Mouse (Mus musculus): Measurements from ENCODE around the gene Fam168a. TPM values are rescaled to one million over a fixed set of nuclear protein-coding genes. Genes with fewer than 3 reads are reported as not detected.
A peak's percentile ranks its signal among the peaks of the same experiment; 100 is the strongest.

Fam168a gene
- polyA plus RNA-seq, 1 experiment from 2014 or later: 102 TPM

GRCm38 (mm10) chr7:100786078-100786477, 79.6 kb downstream of the Fam168a start:
- no peak overlapping the region for H3K27ac ChIP-seq (ENCODE audit: low read depth, low read length)
- no peak overlapping the region for H3K4me2 ChIP-seq (ENCODE audit: low read length)
- H3K4me1 ChIP-seq (ENCODE audit: control insufficient read depth, insufficient read depth, low read depth, low read length): no peaks in the 10 kb centered on the region
- H3K27me3 ChIP-seq (replicated peaks; ENCODE audit: control insufficient read depth, insufficient read depth, low read length): no peaks in the 10 kb centered on the region
- no peak overlapping the region for H3K4me3 ChIP-seq (ENCODE audit: low read length)
- H3K9me3 ChIP-seq (ENCODE audit: control insufficient read depth, low read length): no peaks in the 10 kb centered on the region
- no peak overlapping the region for H3K9ac ChIP-seq (ENCODE audit: low read depth, low read length)
- WGBS: 67% methylated on average over 1 of the region's 1 CpGs
- ATAC-seq: no peak
- no peaks in the 10 kb centered on the region for H3K36me3 ChIP-seq (ENCODE audit: control insufficient read depth, insufficient read depth, low read length)

- Histone ChIP-seq H3K9ac (ENCODE audit: low read depth, low read length) (no peak overlapping the region), H3K27ac (ENCODE audit: low read depth, low read length) (no peak overlapping the region), H3K4me2 (ENCODE audit: low read length) (no peak overlapping the region), H3K36me3 (ENCODE audit: control insufficient read depth, insufficient read depth, low read length) (no peaks in the 10 kb centered on the region), H3K4me1 (ENCODE audit: control insufficient read depth, insufficient read depth, low read depth, low read length) (no peaks in the 10 kb centered on the region), H3K27me3 (replicated peaks; ENCODE audit: control insufficient read depth, insufficient read depth, low read length) (no peaks in the 10 kb centered on the region), H3K9me3 (ENCODE audit: control insufficient read depth, low read length) (no peaks in the 10 kb centered on the region), H3K4me3 (ENCODE audit: low read length) (no peak overlapping the region)
- 67% methylated on average over 1 of the region's 1 CpGs for WGBS
- no peak for ATAC-seq
Measured at GRCm38 (mm10) chr7:100788291-100788690, 81.9 kb downstream of the Fam168a start.

GRCm38 (mm10) chr7:100798810-100799209, 92.4 kb downstream of the Fam168a start:
- WGBS: 62% methylated on average over 3 of the region's 3 CpGs
- H3K9me3 ChIP-seq (ENCODE audit: control insufficient read depth, low read length): no peaks in the 10 kb centered on the region
- H3K4me3 ChIP-seq (ENCODE audit: low read length): no peak overlapping the region
- ATAC-seq: no peak
- no peak overlapping the region for H3K4me2 ChIP-seq (ENCODE audit: low read length)
- no peak overlapping the region for H3K9ac ChIP-seq (ENCODE audit: low read depth, low read length)
- no peaks in the 10 kb centered on the region for H3K36me3 ChIP-seq (ENCODE audit: control insufficient read depth, insufficient read depth, low read length)
- H3K4me1 ChIP-seq (ENCODE audit: control insufficient read depth, insufficient read depth, low read depth, low read length): no peaks in the 10 kb centered on the region
- no peaks in the 10 kb centered on the region for H3K27me3 ChIP-seq (replicated peaks; ENCODE audit: control insufficient read depth, insufficient read depth, low read length)
- no peak overlapping the region for H3K27ac ChIP-seq (ENCODE audit: low read depth, low read length)

GRCm38 (mm10) chr7:100805391-100805790, 99.0 kb downstream of the Fam168a start:
- H3K36me3 ChIP-seq (ENCODE audit: control insufficient read depth, insufficient read depth, low read length): no peaks in the 10 kb centered on the region
- H3K9me3 ChIP-seq (ENCODE audit: control insufficient read depth, low read length): no peaks in the 10 kb centered on the region
- 74% methylated on average over 2 of the region's 2 CpGs for WGBS
- no peak for ATAC-seq
- no peak overlapping the region for H3K9ac ChIP-seq (ENCODE audit: low read depth, low read length)
- no peak overlapping the region for H3K4me2 ChIP-seq (ENCODE audit: low read length)
- no peaks in the 10 kb centered on the region for H3K27me3 ChIP-seq (replicated peaks; ENCODE audit: control insufficient read depth, insufficient read depth, low read length)
- no peak overlapping the region for H3K4me3 ChIP-seq (ENCODE audit: low read length)
- H3K27ac ChIP-seq (ENCODE audit: low read depth, low read length): peak overlapping the region; percentile 17; the same call in 1 of the 2 replicates
- peaks cover 2% of the 10 kb centered on the region; the same call in 1 of the 2 replicates for H3K4me1 ChIP-seq (ENCODE audit: control insufficient read depth, insufficient read depth, low read depth, low read length)

GRCm38 (mm10) chr7:100811912-100812311, 105.5 kb downstream of the Fam168a start:
- Histone ChIP-seq H3K27ac (ENCODE audit: low read depth, low read length) (0 out of 2 replicates have a peak overlapping the region, but pooled peaks have one; percentile 5), H3K4me3 (ENCODE audit: low read length) (no peak overlapping the region), H3K4me1 (ENCODE audit: control insufficient read depth, insufficient read depth, low read depth, low read length) (no peaks in the 10 kb centered on the region), H3K36me3 (ENCODE audit: control insufficient read depth, insufficient read depth, low read length) (0 out of 2 replicates have a peak, but pooled peaks cover 2% of the 10 kb centered on the region), H3K4me2 (ENCODE audit: low read length) (no peak overlapping the region), H3K27me3 (replicated peaks; ENCODE audit: control insufficient read depth, insufficient read depth, low read length) (no peaks in the 10 kb centered on the region), H3K9ac (ENCODE audit: low read depth, low read length) (no peak overlapping the region), H3K9me3 (ENCODE audit: control insufficient read depth, low read length) (no peaks in the 10 kb centered on the region)
- no peak for ATAC-seq
- WGBS: 62% methylated on average over 5 of the region's 5 CpGs

GRCm38 (mm10) chr7:100812641-100813040, 106.2 kb downstream of the Fam168a start:
- no peaks in the 10 kb centered on the region for H3K9me3 ChIP-seq (ENCODE audit: control insufficient read depth, low read length)
- H3K27ac ChIP-seq (ENCODE audit: low read depth, low read length): no peak overlapping the region
- 0 out of 2 replicates have a peak, but pooled peaks cover 2% of the 10 kb centered on the region for H3K36me3 ChIP-seq (ENCODE audit: control insufficient read depth, insufficient read depth, low read length)
- H3K4me2 ChIP-seq (ENCODE audit: low read length): no peak overlapping the region
- no peaks in the 10 kb centered on the region for H3K27me3 ChIP-seq (replicated peaks; ENCODE audit: control insufficient read depth, insufficient read depth, low read length)
- no peak overlapping the region for H3K4me3 ChIP-seq (ENCODE audit: low read length)
- H3K9ac ChIP-seq (ENCODE audit: low read depth, low read length): no peak overlapping the region
- H3K4me1 ChIP-seq (ENCODE audit: control insufficient read depth, insufficient read depth, low read depth, low read length): peaks cover 6% of the 10 kb centered on the region
- ATAC-seq: no peak
- WGBS: 90% methylated on average over 5 of the region's 5 CpGs

GRCm38 (mm10) chr7:100815900-100816570, 109.6 kb downstream of the Fam168a start:
- Histone ChIP-seq H3K4me3 (ENCODE audit: low read length) (no peak overlapping the region), H3K36me3 (ENCODE audit: control insufficient read depth, insufficient read depth, low read length) (0 out of 2 replicates have a peak, but pooled peaks cover 2% of the 10 kb centered on the region), H3K9ac (ENCODE audit: low read depth, low read length) (no peak overlapping the region), H3K27me3 (replicated peaks; ENCODE audit: control insufficient read depth, insufficient read depth, low read length) (no peaks in the 10 kb centered on the region), H3K9me3 (ENCODE audit: control insufficient read depth, low read length) (no peaks in the 10 kb centered on the region), H3K4me2 (ENCODE audit: low read length) (no peak overlapping the region), H3K27ac (ENCODE audit: low read depth, low read length) (no peak overlapping the region), H3K4me1 (ENCODE audit: control insufficient read depth, insufficient read depth, low read depth, low read length) (peaks cover 6% of the 10 kb centered on the region)
- ATAC-seq: peak; percentile 55
- 33% methylated on average over 8 of the region's 8 CpGs for WGBS

- H3K9ac ChIP-seq (ENCODE audit: low read depth, low read length): no peak overlapping the region
- 50% methylated on average over 6 of the region's 6 CpGs for WGBS
- ATAC-seq: no peak
- H3K4me1 ChIP-seq (ENCODE audit: control insufficient read depth, insufficient read depth, low read depth, low read length): peaks cover 6% of the 10 kb centered on the region
- H3K9me3 ChIP-seq (ENCODE audit: control insufficient read depth, low read length): no peaks in the 10 kb centered on the region
- no peaks in the 10 kb centered on the region for H3K27me3 ChIP-seq (replicated peaks; ENCODE audit: control insufficient read depth, insufficient read depth, low read length)
- no peak overlapping the region; the same call in 1 of the 2 replicates for H3K27ac ChIP-seq (ENCODE audit: low read depth, low read length)
- no peak overlapping the region for H3K4me3 ChIP-seq (ENCODE audit: low read length)
- H3K36me3 ChIP-seq (ENCODE audit: control insufficient read depth, insufficient read depth, low read length): 0 out of 2 replicates have a peak, but pooled peaks cover 2% of the 10 kb centered on the region
- H3K4me2 ChIP-seq (ENCODE audit: low read length): no peak overlapping the region
Measured at GRCm38 (mm10) chr7:100816759-100817441, 110.5 kb downstream of the Fam168a start.

GRCm38 (mm10) chr7:100817442-100817760, 111.0 kb downstream of the Fam168a start:
- no peak for ATAC-seq
- Histone ChIP-seq H3K4me2 (ENCODE audit: low read length) (no peak overlapping the region), H3K9me3 (ENCODE audit: control insufficient read depth, low read length) (no peaks in the 10 kb centered on the region), H3K27ac (ENCODE audit: low read depth, low read length) (no peak overlapping the region; the same call in 1 of the 2 replicates), H3K27me3 (replicated peaks; ENCODE audit: control insufficient read depth, insufficient read depth, low read length) (no peaks in the 10 kb centered on the region), H3K36me3 (ENCODE audit: control insufficient read depth, insufficient read depth, low read length) (0 out of 2 replicates have a peak, but pooled peaks cover 2% of the 10 kb centered on the region), H3K4me1 (ENCODE audit: control insufficient read depth, insufficient read depth, low read depth, low read length) (peaks cover 6% of the 10 kb centered on the region), H3K9ac (ENCODE audit: low read depth, low read length) (no peak overlapping the region), H3K4me3 (ENCODE audit: low read length) (no peak overlapping the region)
- WGBS: 86% methylated on average over 2 of the region's 2 CpGs

All from hindbrain, embryonic 16.5 days (tissue).